Mouse (Mus musculus) liver, embryonic 16.5 days (tissue): ENCODE data around the gene Vcp. TPM values are rescaled to one million over a fixed set of nuclear protein-coding genes. Genes with fewer than 3 reads are reported as not detected.
"Not testable (repeated sequence)": the region's sequence is repeated elsewhere in the genome, so short reads cannot be mapped to it uniquely, and the experiment has no call there.

Experiments used
- ATAC-seq: fragments of 200-750 bp; cut with Nextera tagmentation; 2 replicates; pipeline ENCODE4 v1.8.0; 2017; ENCODE audit warnings: low read depth, mild to moderate bottlenecking, moderate number of reproducible peaks, moderate library complexity
- H3K27ac ChIP-seq: fragments of 300-500 bp; sonication (generic); 2 replicates; pipeline ENCODE4 v1.5.1; 2014; ENCODE audit warnings: mild to moderate bottlenecking, low read length
- H3K27me3 ChIP-seq: fragments of 300-500 bp; sonication (generic); 2 replicates; pipeline ENCODE4 v1.6.1; 2014; ENCODE audit warnings: low read depth, low read length, mixed read lengths; ENCODE audit not compliant: control insufficient read depth, insufficient read depth
- H3K36me3 ChIP-seq: fragments of 300-500 bp; sonication (generic); 2 replicates; pipeline ENCODE4 v1.6.1; 2014; ENCODE audit warnings: mild to moderate bottlenecking; ENCODE audit not compliant: control insufficient read depth, insufficient read depth
- H3K4me1 ChIP-seq: fragments of 300-500 bp; sonication (generic); 2 replicates; pipeline ENCODE4 v1.6.1; 2014; ENCODE audit warnings: low read depth, low read length, mixed read lengths; ENCODE audit not compliant: control insufficient read depth
- H3K4me2 ChIP-seq: fragments of 300-500 bp; sonication (generic); 2 replicates; pipeline ENCODE4 v1.6.1; 2014; ENCODE audit warnings: low read depth, low read length, mixed read lengths
- H3K4me3 ChIP-seq: fragments of 300-500 bp; sonication (generic); 2 replicates; pipeline ENCODE4 v1.5.1; 2014; ENCODE audit warnings: low read depth, mild to moderate bottlenecking, low read length
- H3K9ac ChIP-seq: fragments of 300-500 bp; sonication (generic); 2 replicates; pipeline ENCODE4 v1.6.1; 2014; ENCODE audit warnings: low read depth, low read length
- H3K9me3 ChIP-seq: fragments of 300-500 bp; sonication (generic); replicated peaks from 2 replicates; pipeline ENCODE4 v1.6.1; 2016; ENCODE audit warnings: low read length; ENCODE audit not compliant: control insufficient read depth
- WGBS: fragments of 180-500 bp; shearing (Covaris S2); extraction: QIAGEN DNeasy Blood & Tissue Kit; methylation state at CpG from one replicate; pipeline ENCODE4 v1.1.7; 2014; ENCODE audit not compliant: insufficient replicate concordance; 5-methylcytosine and 5-hydroxymethylcytosine counted together
- polyA plus RNA-seq: library from polyadenylated mRNA; unstranded; fragments of >200 nt; fragmentation: Nextera tagmentation; extraction: Ambion mirVana; gene quantifications from 2 replicates; pipeline ENCODE4 v1.2.1, GENCODE M21; 2015

Gene Vcp
- polyA plus RNA-seq, result 192 and 198 TPM in 2 replicates

DNA sequence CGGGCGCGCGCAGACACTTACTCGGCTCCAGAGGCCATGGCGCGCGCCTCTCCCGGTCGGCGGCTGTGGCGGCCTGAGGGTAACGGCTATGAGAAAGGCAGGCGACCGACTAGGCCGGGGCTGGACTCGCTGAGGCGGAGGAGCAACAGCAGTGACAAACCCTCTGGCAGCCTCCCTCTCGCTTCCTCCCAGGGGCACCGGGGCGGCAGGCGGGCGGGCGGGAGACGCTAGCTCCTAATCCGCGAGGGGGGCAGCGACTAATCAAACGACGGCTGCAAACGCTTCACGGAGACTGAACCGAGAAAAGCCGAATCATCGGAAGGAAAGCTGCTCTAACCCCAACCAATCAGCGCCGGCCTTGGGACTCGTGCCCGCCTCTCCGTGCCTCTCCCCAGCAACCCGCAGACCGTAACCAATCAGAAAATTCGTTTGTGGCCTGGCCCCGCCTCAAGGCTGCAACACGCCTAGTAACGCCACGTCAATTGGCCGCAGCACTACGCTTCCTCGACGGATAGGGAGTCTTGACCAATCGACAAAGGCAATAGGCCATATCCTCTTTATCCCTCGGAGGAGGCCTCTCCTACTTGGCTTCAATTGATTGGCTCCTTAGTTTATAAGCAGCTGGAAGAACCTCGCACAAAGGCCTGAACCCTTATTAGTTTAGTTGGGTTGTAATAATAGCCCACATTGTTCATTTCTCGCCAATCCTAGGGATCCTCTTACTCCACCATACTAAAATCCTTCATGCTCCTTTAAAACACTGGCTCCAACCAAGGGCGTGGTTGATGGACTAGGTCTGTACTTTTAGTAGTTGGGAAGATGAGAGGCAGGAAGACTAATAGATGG is at the start of gene Vcp:
Gene Vcp (minus strand): TSS at position 367 of the 846 bp plus-strand sequence.
- H3K4me1 ChIP-seq, result peaks cover 20% of the 10 kb centered on the region
- not testable (repeated sequence) for H3K27me3 ChIP-seq, H3K9me3 ChIP-seq, H3K36me3 ChIP-seq
- peak within 1 kb of the TSS; percentile 99 for H3K27ac ChIP-seq
- WGBS, result 1% methylated on average over 46 of the region's 56 CpGs
- peak within 1 kb of the TSS; percentile 83 for H3K4me3 ChIP-seq
- peak; percentile 96 for ATAC-seq
- peak within 1 kb of the TSS; percentile 95 for H3K9ac ChIP-seq
- peak within 1 kb of the TSS; percentile 82 for H3K4me2 ChIP-seq

DNA sequence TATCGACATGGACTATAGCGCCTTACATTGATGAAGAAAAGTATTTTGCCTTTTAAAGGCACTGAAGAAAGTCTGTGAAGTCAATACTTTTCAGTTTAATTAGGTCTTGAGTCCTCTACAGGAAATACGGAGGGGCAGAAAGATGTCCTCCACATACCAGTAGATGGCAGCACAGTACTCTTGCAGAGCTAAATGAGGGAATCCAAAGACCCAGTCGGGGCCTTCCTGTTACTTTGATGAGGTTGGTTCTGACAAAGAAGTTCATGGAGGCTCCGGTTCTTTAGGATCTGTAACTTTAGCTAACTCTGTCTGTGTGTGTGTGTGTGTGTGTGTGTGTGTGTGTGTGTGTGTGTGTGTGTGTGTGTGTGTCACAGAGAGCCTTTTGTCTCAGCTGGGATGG is 46.9 kb upstream of the Vcp start:
- peaks cover 21% of the 10 kb centered on the region for H3K4me1 ChIP-seq
- H3K4me2 ChIP-seq, result no peak overlapping the region
- no peaks in the 10 kb centered on the region for H3K27me3 ChIP-seq
- H3K27ac ChIP-seq, result no peak overlapping the region
- WGBS, result 3% methylated on average over 5 of the region's 5 CpGs
- ATAC-seq, result no peak
- no peaks in the 10 kb centered on the region for H3K9me3 ChIP-seq
- H3K9ac ChIP-seq, result no peak overlapping the region
- no peaks in the 10 kb centered on the region for H3K36me3 ChIP-seq
- no peak overlapping the region for H3K4me3 ChIP-seq

- H3K36me3 ChIP-seq, result no peaks in the 10 kb centered on the region
- no peak overlapping the region for H3K9ac ChIP-seq
- H3K9me3 ChIP-seq, result no peaks in the 10 kb centered on the region
- WGBS, result 51% methylated on average over 5 of the region's 5 CpGs
- H3K27ac ChIP-seq, result no peak overlapping the region
- ATAC-seq, result no peak
- no peak overlapping the region for H3K4me3 ChIP-seq
- H3K4me2 ChIP-seq, result no peak overlapping the region
- H3K4me1 ChIP-seq, result peaks cover 21% of the 10 kb centered on the region
- no peaks in the 10 kb centered on the region for H3K27me3 ChIP-seq
Measured at GRCm38 (mm10) chr4:43046607-43047006, 46.3 kb upstream of the Vcp start.

- WGBS, result under 1% methylated on average over 33 of the region's 33 CpGs
- peak within 1 kb of the TSS; percentile 33; the same call in 1 of the 2 replicates for H3K9ac ChIP-seq
- H3K4me3 ChIP-seq, result peak within 1 kb of the TSS; percentile 68
- peaks cover 22% of the 10 kb centered on the region for H3K4me1 ChIP-seq
- H3K36me3 ChIP-seq, result no peaks in the 10 kb centered on the region
- H3K27me3 ChIP-seq, result no peaks in the 10 kb centered on the region
- ATAC-seq, result peak; percentile 91
- peak within 1 kb of the TSS; percentile 57 for H3K27ac ChIP-seq
- H3K4me2 ChIP-seq, result peak within 1 kb of the TSS; percentile 87
- no peaks in the 10 kb centered on the region for H3K9me3 ChIP-seq
Measured at GRCm38 (mm10) chr4:43045659-43046302, 45.5 kb upstream of the Vcp start, which contains the start of gene Fam214b. TSS of gene Fam214b (minus strand) at chr4:43046220.

GRCm38 (mm10) chr4:43045285-43045658 is 45.0 kb upstream of the Vcp start:
- Histone ChIP-seq H3K4me2 (peak overlapping the region; percentile 87), H3K4me3 (peak overlapping the region; percentile 68), H3K9ac (peak overlapping the region; percentile 33; the same call in 1 of the 2 replicates), H3K4me1 (peaks cover 26% of the 10 kb centered on the region), H3K27ac (peak overlapping the region; percentile 45), H3K36me3 (no peaks in the 10 kb centered on the region), H3K9me3 (no peaks in the 10 kb centered on the region), H3K27me3 (no peaks in the 10 kb centered on the region)
- ATAC-seq, result no peak
- WGBS, result 8% methylated on average over 13 of the region's 13 CpGs

DNA sequence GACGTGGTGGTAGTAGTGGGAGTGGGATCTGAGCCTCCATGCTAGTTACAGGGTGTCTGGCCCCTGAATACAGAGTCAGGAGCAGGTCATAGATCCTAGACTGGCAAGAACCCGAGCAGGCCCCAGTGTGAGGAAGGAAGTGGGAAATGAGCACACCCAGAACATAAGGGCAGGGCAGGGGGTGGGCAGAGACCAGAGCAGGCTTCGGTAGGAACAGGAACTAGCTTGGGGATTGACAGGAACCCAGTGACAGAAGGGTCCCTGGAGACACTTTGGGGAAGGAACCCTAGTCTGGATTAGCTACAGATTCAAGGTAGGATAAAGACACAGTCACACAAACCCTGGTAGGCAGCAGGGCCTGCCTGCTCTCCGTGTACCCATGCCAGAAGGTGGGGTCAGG is 44.4 kb upstream of the Vcp start:
- no peak overlapping the region for H3K9ac ChIP-seq
- no peaks in the 10 kb centered on the region for H3K27me3 ChIP-seq
- H3K4me1 ChIP-seq, result peaks cover 27% of the 10 kb centered on the region
- H3K4me3 ChIP-seq, result peak overlapping the region; percentile 68
- 14% methylated on average over 4 of the region's 4 CpGs for WGBS
- H3K36me3 ChIP-seq, result no peaks in the 10 kb centered on the region
- H3K27ac ChIP-seq, result peak overlapping the region; percentile 45
- peak overlapping the region; percentile 87; the same call in 1 of the 2 replicates for H3K4me2 ChIP-seq
- ATAC-seq, result no peak
- H3K9me3 ChIP-seq, result no peaks in the 10 kb centered on the region

DNA sequence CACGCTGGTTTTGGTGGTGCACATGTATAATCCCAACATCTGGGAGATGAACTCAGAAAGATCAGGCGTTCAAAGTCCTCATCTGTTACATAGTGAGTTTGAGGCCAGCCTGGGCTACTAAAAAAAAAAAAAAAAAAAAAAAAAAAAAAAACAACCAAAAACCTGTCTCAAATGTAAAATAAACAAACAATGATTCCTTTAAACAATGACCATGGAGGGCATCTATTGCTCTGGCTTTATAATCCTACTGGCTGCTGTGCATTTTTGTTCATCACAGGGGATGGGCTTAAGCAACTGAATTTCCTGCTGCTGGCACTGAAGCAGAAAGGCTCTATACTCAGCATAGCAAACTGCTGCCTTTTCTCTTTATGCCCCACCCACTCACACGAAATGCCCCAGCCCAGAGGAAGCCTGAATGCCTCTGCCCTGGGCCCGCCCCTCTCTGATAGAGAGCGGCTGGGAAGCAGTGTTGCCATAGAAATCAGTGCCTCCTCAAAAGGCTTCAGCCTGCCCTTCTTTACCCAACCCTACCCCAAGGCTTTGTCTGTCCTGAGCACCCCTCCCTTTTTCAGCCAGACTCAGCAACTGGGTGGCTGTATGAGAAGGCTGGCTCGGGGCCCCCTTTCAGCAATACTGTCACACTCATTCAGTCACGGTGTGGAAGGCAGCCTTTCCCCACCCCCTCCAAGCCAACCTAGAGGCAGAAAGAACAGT is 43.5 kb upstream of the Vcp start:
- ATAC-seq, result no peak
- 14% methylated on average over 7 of the region's 7 CpGs for WGBS
- peak overlapping the region; percentile 21; the same call in 1 of the 2 replicates for H3K27ac ChIP-seq
- H3K9me3 ChIP-seq, result no peaks in the 10 kb centered on the region
- H3K9ac ChIP-seq, result no peak overlapping the region
- no peak overlapping the region for H3K4me3 ChIP-seq
- no peaks in the 10 kb centered on the region for H3K27me3 ChIP-seq
- no peaks in the 10 kb centered on the region for H3K36me3 ChIP-seq
- 0 out of 2 replicates have a peak overlapping the region, but pooled peaks have one; percentile 0 for H3K4me2 ChIP-seq
- peaks cover 36% of the 10 kb centered on the region for H3K4me1 ChIP-seq

- Histone ChIP-seq H3K4me3 (no peak overlapping the region), H3K4me2 (no peak overlapping the region), H3K27me3 (no peaks in the 10 kb centered on the region), H3K9me3 (no peaks in the 10 kb centered on the region), H3K9ac (no peak overlapping the region), H3K4me1 (peaks cover 57% of the 10 kb centered on the region), H3K36me3 (peaks cover 9% of the 10 kb centered on the region), H3K27ac (no peak overlapping the region)
- WGBS, result 63% methylated on average over 9 of the region's 9 CpGs
- ATAC-seq, result no peak
Measured at GRCm38 (mm10) chr4:43040881-43041547, 40.7 kb upstream of the Vcp start.
